Mouse (Mus musculus) limb, embryonic 11.5 days (tissue): ENCODE results near the gene Mapk6. TPM values are rescaled to one million over a fixed set of nuclear protein-coding genes. Genes with fewer than 3 reads are reported as not detected.

Source experiments
- ATAC-seq: fragments of 200-750 bp; cut with Nextera tagmentation; 2 replicates; pipeline ENCODE4 v1.8.0; 2017; ENCODE audit warnings: low read depth; ENCODE audit not compliant: insufficient number of reproducible peaks, low FRiP score, low TSS enrichment
- DNase-seq: peaks from one replicate; pipeline ENCODE4 v3.0.0-alpha.2; 2015; ENCODE audit warnings: low spot score
- H3K27ac ChIP-seq: fragments of 300-500 bp; sonication (generic); replicated peaks from 2 replicates; pipeline ENCODE4 v1.5.1; 2014; ENCODE audit warnings: low read depth, mild to moderate bottlenecking, low read length
- H3K27me3 ChIP-seq: fragments of 300-500 bp; sonication (generic); 2 replicates; pipeline ENCODE4 v1.6.1; 2014; ENCODE audit warnings: mild to moderate bottlenecking, low read length, mixed read lengths; ENCODE audit not compliant: control insufficient read depth, insufficient read depth
- H3K36me3 ChIP-seq: fragments of 300-500 bp; sonication (generic); 2 replicates; pipeline ENCODE4 v1.6.1; 2014; ENCODE audit warnings: mild to moderate bottlenecking, low read length, moderate library complexity, mixed read lengths; ENCODE audit not compliant: control insufficient read depth, insufficient read depth
- H3K4me1 ChIP-seq: fragments of 300-500 bp; sonication (generic); 2 replicates; pipeline ENCODE4 v1.6.1; 2014; ENCODE audit warnings: low read length, mixed read lengths; ENCODE audit not compliant: control insufficient read depth, insufficient read depth
- H3K4me2 ChIP-seq: fragments of 300-500 bp; sonication (generic); 2 replicates; pipeline ENCODE4 v1.6.1; 2014; ENCODE audit warnings: low read depth, mild to moderate bottlenecking, moderate library complexity; ENCODE audit not compliant: severe bottlenecking
- H3K4me3 ChIP-seq: fragments of 300-500 bp; sonication (generic); 2 replicates; pipeline ENCODE4 v1.5.1; 2014; ENCODE audit warnings: low read depth, low read length
- H3K9ac ChIP-seq: fragments of 300-500 bp; sonication (generic); 2 replicates; pipeline ENCODE4 v1.6.1; 2014; ENCODE audit warnings: mild to moderate bottlenecking, low read length
- H3K9me3 ChIP-seq: fragments of 300-500 bp; sonication (generic); 2 replicates; pipeline ENCODE4 v1.6.1; 2016; ENCODE audit warnings: low read length; ENCODE audit not compliant: control insufficient read depth
- WGBS: fragments of 180-500 bp; shearing (Covaris S2); extraction: QIAGEN DNeasy Blood & Tissue Kit; methylation state at CpG from one replicate; pipeline ENCODE4 v1.1.7; 2014; 5-methylcytosine and 5-hydroxymethylcytosine counted together
- polyA plus RNA-seq: library from polyadenylated mRNA; unstranded; fragments of >200 nt; fragmentation: Nextera tagmentation; extraction: Ambion mirVana; gene quantifications from 2 replicates; pipeline ENCODE4 v1.2.1, GENCODE M21; 2014

Gene Mapk6
- polyA plus RNA-seq, 1 experiment from 2014 or later: 151 TPM

GRCm38 (mm10) chr9:75401593-75402504 is 8.0 kb downstream of the Mapk6 start:
- no peak for ATAC-seq
- H3K4me2 ChIP-seq: no peak overlapping the region
- no peak for DNase-seq
- 70% methylated on average over 20 of the region's 20 CpGs for WGBS
- no peak overlapping the region for H3K27ac ChIP-seq
- H3K36me3 ChIP-seq: peaks cover 5% of the 10 kb centered on the region; the same call in 1 of the 2 replicates
- no peak overlapping the region for H3K9ac ChIP-seq
- H3K4me3 ChIP-seq: no peak overlapping the region
- peaks cover 3% of the 10 kb centered on the region for H3K4me1 ChIP-seq
- no peaks in the 10 kb centered on the region for H3K9me3 ChIP-seq
- H3K27me3 ChIP-seq: no peaks in the 10 kb centered on the region

GRCm38 (mm10) chr9:75400639-75401038 is 9.2 kb downstream of the Mapk6 start:
- 91% methylated on average over 5 of the region's 5 CpGs for WGBS

GRCm38 (mm10) chr9:75399069-75399468 is 10.7 kb downstream of the Mapk6 start:
- DNase-seq (no peak), ATAC-seq (no peak)
- Histone ChIP-seq H3K36me3 (peaks cover 6% of the 10 kb centered on the region; the same call in 1 of the 2 replicates), H3K4me2 (no peak overlapping the region), H3K27me3 (no peaks in the 10 kb centered on the region), H3K9me3 (no peaks in the 10 kb centered on the region), H3K9ac (no peak overlapping the region), H3K4me1 (peaks cover 3% of the 10 kb centered on the region), H3K4me3 (no peak overlapping the region), H3K27ac (no peak overlapping the region)
- 95% methylated on average over 4 of the region's 4 CpGs for WGBS

More at GRCm38 (mm10) chr9:75400639-75401038, 9.2 kb downstream of the Mapk6 start:
- Histone ChIP-seq H3K27me3 (no peaks in the 10 kb centered on the region), H3K27ac (no peak overlapping the region), H3K9me3 (no peaks in the 10 kb centered on the region), H3K4me1 (peaks cover 3% of the 10 kb centered on the region), H3K4me3 (no peak overlapping the region), H3K36me3 (peaks cover 3% of the 10 kb centered on the region; the same call in 1 of the 2 replicates), H3K9ac (no peak overlapping the region), H3K4me2 (no peak overlapping the region)
- DNase-seq: no peak
- ATAC-seq: no peak

- Histone ChIP-seq H3K27me3 (no peaks in the 10 kb centered on the region), H3K4me1 (no peaks in the 10 kb centered on the region), H3K9me3 (no peaks in the 10 kb centered on the region), H3K27ac (no peak overlapping the region), H3K4me3 (no peak overlapping the region), H3K4me2 (no peak overlapping the region), H3K9ac (no peak overlapping the region), H3K36me3 (peaks cover 13% of the 10 kb centered on the region; the same call in 1 of the 2 replicates)
- ATAC-seq (no peak), DNase-seq (no peak)
- 94% methylated on average over 6 of the region's 6 CpGs for WGBS
Observed at GRCm38 (mm10) chr9:75395971-75396370, 13.8 kb downstream of the Mapk6 start.

DNA sequence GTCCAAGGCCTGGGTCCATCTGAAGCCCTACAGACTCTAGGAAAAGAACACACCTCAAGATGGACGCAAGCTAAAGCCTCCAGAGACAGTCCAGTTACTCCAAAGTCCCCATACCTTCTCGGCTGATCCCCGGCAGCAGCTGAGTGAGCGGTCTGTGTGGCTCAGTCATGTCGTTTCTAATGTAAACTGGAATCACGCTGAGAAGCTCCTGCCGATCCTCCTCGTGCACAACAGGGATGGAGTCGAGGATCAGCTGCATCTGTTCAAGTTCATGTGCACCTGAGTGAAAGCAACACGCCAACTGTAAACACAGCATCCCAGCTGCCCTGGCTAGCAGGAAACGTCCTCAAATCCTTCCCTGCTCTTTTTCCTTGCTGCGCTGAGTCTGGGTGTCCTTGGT is 16.6 kb downstream of the Mapk6 start:
- Histone ChIP-seq H3K9ac (no peak overlapping the region), H3K9me3 (no peaks in the 10 kb centered on the region), H3K4me3 (no peak overlapping the region), H3K4me1 (no peaks in the 10 kb centered on the region), H3K27ac (no peak overlapping the region), H3K36me3 (peaks cover 26% of the 10 kb centered on the region; the same call in 1 of the 2 replicates), H3K4me2 (no peak overlapping the region), H3K27me3 (no peaks in the 10 kb centered on the region)
- no peak for ATAC-seq
- DNase-seq: no peak
- WGBS: 88% methylated on average over 12 of the region's 12 CpGs

DNA sequence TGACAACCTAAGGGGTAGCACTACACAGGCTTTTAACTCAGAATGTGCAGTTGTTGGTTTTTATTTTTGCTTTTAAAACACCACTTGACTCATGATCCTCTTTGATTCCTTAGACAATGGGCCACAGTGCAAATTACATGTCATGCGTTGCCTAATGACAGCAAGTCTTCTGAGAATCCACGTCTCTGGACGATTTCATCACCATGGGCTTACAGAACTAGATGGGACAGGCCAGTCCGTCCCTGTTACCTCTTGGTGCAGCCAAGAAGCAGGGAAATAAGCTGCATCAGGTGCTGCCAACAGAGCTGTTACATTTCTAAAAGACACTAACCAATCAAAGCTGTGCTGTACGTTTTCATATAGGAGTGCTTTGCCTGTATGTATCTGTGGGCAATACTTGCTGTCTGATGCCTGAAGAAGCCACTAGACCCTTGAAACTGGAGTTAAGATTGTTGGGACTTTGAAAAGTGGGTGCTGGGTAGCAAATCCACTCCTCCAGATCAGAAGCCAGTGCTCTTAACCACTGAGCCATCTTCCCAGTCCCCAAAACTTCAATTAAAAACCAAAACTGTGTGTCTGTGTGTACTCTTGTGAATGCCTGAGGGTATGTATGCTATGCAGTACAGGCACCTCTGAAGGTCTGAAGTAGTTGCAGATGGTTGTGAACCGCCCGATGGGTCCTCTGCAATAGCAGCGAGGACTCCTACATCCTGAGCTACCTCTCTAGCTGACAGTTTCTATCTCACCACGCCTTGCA is 24.4 kb downstream of the Mapk6 start:
- H3K27me3 ChIP-seq: no peaks in the 10 kb centered on the region
- peaks cover 14% of the 10 kb centered on the region; the same call in 1 of the 2 replicates for H3K36me3 ChIP-seq
- no peak overlapping the region for H3K4me3 ChIP-seq
- ATAC-seq (no peak), DNase-seq (no peak)
- H3K9me3 ChIP-seq: no peaks in the 10 kb centered on the region
- H3K9ac ChIP-seq: no peak overlapping the region
- H3K4me2 ChIP-seq: no peak overlapping the region
- no peaks in the 10 kb centered on the region for H3K4me1 ChIP-seq
- no peak overlapping the region for H3K27ac ChIP-seq
- WGBS: 89% methylated on average over 9 of the region's 9 CpGs

GRCm38 (mm10) chr9:75384337-75384962 is 25.4 kb downstream of the Mapk6 start:
- no peaks in the 10 kb centered on the region for H3K9me3 ChIP-seq
- no peaks in the 10 kb centered on the region for H3K27me3 ChIP-seq
- no peak overlapping the region for H3K4me3 ChIP-seq
- no peak overlapping the region for H3K9ac ChIP-seq
- no peaks in the 10 kb centered on the region for H3K4me1 ChIP-seq
- H3K27ac ChIP-seq: no peak overlapping the region
- ATAC-seq: no peak
- WGBS: 83% methylated on average over 3 of the region's 3 CpGs
- DNase-seq: no peak
- peaks cover 10% of the 10 kb centered on the region; the same call in 1 of the 2 replicates for H3K36me3 ChIP-seq
- no peak overlapping the region for H3K4me2 ChIP-seq

- no peak overlapping the region for H3K4me3 ChIP-seq
- peaks cover 8% of the 10 kb centered on the region; the same call in 1 of the 2 replicates for H3K36me3 ChIP-seq
- no peak overlapping the region for H3K9ac ChIP-seq
- ATAC-seq (no peak), DNase-seq (no peak)
- no peaks in the 10 kb centered on the region for H3K4me1 ChIP-seq
- no peak overlapping the region for H3K4me2 ChIP-seq
- no peak overlapping the region for H3K27ac ChIP-seq
- no peaks in the 10 kb centered on the region for H3K27me3 ChIP-seq
- whole genome bisulfite sequencing: 85% methylated on average over 9 of the region's 9 CpGs
- no peaks in the 10 kb centered on the region for H3K9me3 ChIP-seq
Observed at GRCm38 (mm10) chr9:75383785-75384184, 26.0 kb downstream of the Mapk6 start.
